Mouse (Mus musculus) liver, embryonic 14.5 days (tissue): Measurements from ENCODE around the gene Pde4d.

Experiments
- CTCF ChIP-seq: IDR thresholded peaks from 2 replicates; pipeline ENCODE4 v1.5.1; 2016; ENCODE audit warnings: antibody characterized with exemption, low read depth, control low read depth
- EP300 ChIP-seq: IDR thresholded peaks from 2 replicates; pipeline ENCODE4 v1.6.1; 2016; ENCODE audit warnings: antibody characterized with exemption, low read depth

DNA sequence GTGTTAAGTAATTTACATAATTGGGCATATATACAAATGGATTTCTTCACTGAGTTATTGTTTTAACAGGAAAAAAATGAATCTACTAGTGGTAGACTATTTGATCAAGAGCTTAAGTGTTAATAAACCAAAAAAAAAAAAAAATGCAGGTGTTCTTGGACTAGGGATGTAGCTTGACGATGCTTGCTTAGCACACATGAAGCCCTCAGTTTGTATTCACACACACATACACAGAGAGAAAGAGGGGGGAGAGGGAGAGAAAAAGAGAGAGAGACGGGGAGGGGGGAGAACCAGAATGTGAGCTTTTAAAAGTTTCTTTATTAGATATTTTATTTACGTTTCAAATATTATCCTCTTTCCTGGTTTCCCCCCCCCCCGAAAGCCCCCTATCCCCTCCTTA is 740.9 kb downstream of the Pde4d start:
- TF ChIP-seq CTCF (no peak), EP300 (no peak)
